Mouse (Mus musculus) adrenal gland, postnatal 14 days (tissue): ENCODE data around the gene Qprt. TPM values are rescaled to one million over a fixed set of nuclear protein-coding genes. Genes with fewer than 3 reads are reported as not detected.

Experiments used
- DNase-seq: peaks from one replicate; pipeline ENCODE4 v3.0.0; 2021; ENCODE audit warnings: mixed read lengths
- long read RNA-seq, 2 experiments: library from polyadenylated mRNA; stranded (forward); transcript quantifications; one replicate each; pipeline ENCODE4 v2.0.0; 2021
- total RNA-seq: library from RNA; stranded (reverse); gene quantifications from 2 replicates; pipeline ENCODE4 v1.2.3, GENCODE M21; 2021

The Qprt gene
- total RNA-seq, result 1.8 and 11.4 TPM in 2 replicates
- long read RNA-seq, experiment 1, result 0 reads
- long read RNA-seq, experiment 2, transcript Qprt-201 (4 exons, 2,050 nt), result major isoform, 6 of 7 reads
- long read RNA-seq, experiment 2, partial matches to known transcripts, result 1 of 7 reads
- long read RNA-seq, experiment 2, other reads (novel, unspliced or antisense), result 0 of 7 reads

DNA sequence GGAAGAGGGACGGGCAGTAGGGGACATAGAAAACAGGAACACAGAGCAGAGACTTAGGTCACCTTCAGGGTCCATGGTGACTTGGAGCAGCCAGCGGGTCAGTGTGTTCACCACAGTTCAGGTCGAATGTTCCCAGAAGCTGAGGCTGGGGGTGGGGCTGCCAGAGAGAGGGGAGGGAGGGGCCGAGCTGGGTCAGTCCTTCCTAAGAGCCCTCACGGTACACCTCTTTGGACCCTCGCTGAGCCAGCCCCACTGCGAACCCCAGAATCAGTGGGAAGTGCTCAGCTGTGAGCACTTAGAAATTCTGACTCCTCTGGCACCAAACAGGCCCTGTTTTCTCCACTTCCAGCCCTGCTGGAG, at the start of gene Qprt:
TSS of gene Qprt (minus strand) at position 316 of the 360 bp plus-strand sequence.
- no peak for DNase-seq

DNA sequence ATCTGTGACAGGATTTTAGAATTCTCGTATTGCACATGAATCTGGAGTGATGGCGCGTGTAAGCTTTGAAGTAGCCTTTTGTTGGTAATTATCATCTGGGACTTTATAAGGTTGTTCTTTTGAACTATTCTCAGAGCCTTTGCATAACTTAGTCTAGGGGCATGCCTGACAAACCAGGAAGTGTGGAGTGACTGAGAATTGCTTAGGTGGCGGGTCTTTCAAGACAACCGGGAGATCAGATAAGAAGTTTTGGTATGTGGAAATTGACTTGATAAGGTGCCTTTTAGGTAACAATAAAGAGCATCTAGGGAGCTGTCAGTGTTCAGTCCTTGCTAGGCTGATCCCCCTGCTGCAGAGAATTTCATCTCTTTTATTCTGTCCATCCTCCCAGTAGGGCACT, 44.5 kb upstream of the Qprt start:
- DNase-seq, result no peak

DNA sequence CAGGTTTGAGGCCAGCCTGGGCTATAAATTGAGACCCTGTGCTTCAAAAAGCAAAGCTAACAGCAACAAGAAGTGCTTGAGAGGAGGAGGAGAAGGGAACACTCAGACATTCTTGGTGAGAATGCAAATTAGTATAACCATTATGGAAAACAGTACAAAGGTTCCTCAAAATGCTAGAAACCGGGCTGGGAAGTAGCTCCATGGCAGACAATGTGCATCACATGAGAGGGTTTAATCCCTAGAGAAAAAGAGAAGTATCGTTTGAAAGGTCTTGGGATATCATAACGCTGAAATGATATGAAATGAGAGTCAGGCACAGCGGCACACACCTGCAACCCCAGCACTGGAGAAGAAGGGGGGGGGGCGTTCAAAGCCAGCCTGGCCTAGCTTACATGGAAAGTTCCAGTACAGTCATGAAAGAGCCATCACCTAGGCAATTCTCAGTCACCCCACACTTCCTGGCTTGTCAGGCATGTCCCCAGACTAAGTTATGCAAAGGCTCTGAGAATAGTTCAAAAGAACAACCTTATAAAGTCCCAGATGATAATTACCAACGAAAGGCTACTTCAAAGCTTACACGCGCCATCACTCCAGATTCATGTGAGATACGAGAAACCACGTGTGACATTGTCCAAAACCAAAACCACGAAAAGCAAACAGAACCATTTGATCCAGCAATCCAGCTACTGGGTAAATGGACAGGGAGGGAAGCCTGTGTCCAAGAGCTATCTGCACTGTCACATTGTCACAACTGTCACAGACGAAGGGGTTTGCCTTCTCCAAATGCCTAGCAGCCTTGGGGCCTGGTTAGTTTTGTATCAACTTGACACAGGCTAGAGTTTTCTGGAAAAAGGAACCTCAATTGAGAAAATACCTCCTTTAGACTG, 43.8 kb upstream of the Qprt start:
- no peak for DNase-seq

GRCm38 (mm10) chr7:127164002-127164401, 42.0 kb upstream of the Qprt start:
- DNase-seq, result no peak

GRCm38 (mm10) chr7:127162546-127162945, 40.5 kb upstream of the Qprt start:
- DNase-seq, result peak; percentile 61

- DNase-seq, result no peak
Measured at GRCm38 (mm10) chr7:127157548-127157947, 35.5 kb upstream of the Qprt start.

- peak; percentile 30 for DNase-seq
Measured at GRCm38 (mm10) chr7:127153477-127153876, 31.5 kb upstream of the Qprt start.

DNA sequence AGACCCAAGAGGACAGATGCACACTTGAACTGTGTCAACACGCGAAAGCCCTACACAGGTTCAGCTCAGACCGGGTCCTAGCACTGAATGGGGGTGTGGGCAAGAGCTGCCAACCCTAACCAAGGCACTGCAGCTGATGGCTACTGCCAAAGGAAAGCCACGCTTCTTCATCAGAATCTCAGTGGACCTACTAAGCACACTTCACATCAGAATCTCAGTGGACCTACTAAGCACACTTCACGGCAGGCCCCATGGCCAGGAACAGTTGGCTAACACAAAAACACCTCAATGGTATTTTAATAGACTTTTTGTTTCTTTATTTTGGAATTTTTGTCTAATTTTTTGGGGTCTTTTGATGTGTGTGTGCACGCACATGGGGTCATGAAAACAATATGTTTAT, 30.4 kb upstream of the Qprt start:
- DNase-seq, result no peak

GRCm38 (mm10) chr7:127147901-127148300, 25.9 kb upstream of the Qprt start:
- DNase-seq, result no peak

- no peak for DNase-seq
Measured at GRCm38 (mm10) chr7:127146267-127146603, 24.2 kb upstream of the Qprt start.

GRCm38 (mm10) chr7:127145387-127146266, 23.6 kb upstream of the Qprt start:
- DNase-seq, result no peak

DNA sequence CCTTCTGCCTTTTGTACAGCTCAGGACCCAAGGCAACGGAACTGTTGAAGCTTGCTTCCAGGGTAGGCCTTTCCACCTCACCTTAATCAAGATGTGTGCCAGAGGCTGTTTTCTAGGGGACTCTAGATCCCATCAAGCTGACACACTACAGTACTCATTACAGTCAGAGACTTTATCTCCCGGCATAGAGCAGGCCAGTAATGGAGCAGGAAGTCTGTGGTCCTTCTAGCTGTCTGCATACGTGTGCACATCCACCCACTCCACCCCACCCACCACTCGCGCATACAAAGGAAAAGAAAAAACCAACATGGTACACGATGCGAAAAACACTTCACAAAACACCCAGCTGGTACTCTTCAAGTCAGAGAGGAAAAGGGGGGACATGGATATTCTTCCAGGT, 22.4 kb upstream of the Qprt start:
- DNase-seq, result no peak

DNA sequence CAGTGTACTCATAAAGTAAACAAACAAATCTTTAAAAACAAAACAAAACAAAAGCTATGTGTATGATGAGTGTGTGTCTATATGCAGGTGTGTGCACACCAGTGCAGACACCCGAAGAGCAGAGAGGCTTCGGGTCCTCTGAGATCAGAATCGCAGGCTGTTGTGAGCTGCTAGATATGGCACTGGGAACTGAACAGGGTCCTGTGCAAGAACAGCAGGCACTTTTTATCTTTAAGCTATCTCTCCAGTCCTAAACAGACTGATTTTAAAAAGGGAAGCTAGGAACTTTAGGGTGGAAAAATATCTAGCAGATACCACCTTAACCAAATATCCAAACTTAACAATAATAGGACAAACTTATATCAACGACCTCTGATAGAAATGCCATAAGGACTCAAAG, 20.6 kb upstream of the Qprt start:
- DNase-seq, result no peak

DNA sequence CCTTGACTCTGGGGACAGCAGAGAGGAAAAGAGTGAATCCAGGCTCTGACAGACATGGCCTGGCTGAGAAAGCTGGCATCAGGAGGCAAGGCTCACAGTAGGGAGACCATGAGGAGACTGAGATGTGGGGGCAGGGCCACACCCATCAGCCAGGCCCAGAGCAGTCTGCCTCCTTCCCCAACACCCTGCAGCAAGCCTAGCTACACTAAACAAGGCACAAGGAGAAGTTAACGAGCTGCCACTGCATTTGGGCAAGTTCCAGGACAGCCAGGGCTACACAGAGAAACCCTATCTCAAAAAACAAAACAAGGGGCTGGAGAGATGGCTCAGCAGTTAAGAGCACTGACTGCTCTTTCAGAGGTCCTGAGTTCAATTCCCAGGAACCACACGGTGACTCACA, 20.2 kb upstream of the Qprt start:
- no peak for DNase-seq

DNA sequence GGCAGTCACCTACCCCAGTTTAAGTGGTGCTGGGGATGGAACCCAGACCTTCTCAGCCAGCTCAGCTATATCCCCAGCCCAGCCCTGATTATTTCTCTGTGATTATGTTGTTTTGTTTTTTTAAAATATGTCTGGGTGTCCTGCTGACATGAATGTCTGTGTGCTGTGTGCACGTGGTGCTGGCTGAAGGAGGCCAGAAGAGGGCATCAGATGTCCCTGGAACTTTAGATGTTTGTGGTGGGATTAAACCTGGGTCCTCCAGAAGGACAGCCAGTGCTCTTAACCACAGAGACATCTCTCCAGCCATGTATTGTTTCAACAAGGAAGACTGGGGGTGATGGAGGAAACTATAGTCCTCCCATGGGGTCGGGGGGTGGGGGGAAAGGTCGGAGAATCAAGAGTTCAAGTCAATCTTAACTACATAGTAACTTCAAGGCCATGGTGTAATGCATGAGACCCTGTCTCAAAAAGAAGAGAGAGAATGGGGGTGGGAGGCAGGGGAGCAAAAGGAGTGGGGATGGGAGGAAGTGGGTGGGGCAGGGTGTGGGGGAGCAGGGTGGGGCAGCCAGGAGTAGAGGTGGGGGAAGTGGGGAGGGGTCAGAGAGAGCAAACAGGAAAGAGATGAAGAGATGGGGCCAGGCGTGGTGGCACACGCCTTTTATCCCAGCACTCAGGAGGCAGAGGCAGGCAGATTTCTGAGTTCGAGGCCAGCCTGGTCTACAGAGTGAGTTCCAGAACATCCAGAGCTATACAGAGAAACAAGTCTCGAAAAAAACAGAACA, 18.8 kb upstream of the Qprt start:
- DNase-seq, result no peak

DNA sequence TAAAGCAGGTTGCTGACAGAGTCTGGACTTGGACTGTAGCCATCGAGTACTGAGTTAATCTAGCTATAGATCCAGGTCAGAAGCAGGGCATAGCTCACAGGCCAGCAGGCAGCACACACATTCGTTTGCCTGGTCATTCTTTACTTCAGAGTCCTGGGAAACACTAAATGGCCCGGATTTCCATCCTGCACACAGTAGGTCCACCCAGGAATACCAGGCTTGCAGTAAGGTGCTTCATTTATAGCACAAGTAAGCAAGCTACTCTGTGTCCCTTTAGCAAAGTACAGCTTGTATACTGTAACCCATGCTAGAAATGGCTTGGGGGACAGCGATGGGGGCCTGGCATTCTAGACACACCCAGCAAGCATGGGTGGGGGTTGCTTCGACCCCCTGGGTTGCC, 17.5 kb upstream of the Qprt start:
- no peak for DNase-seq

DNA sequence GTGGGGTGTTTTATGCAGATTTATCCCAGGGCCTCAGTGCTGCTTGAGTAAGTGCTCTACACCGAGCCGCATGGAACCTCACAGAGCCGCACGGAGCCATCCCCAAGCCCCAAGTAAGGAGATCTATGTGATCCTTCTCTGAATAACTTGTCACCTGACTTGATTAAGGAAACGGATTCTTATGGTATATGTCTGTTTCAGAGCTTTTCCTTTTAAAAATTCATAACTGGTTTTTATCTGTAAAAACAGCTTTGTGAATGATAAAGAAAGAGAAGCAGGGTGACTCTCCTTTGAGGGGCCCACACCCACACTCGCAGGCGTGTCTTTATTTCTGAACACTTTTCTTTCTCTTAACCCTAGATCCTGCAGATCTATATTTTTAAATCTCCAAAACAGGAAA, 17.1 kb upstream of the Qprt start:
- no peak for DNase-seq

GRCm38 (mm10) chr7:127137262-127138017, 15.4 kb upstream of the Qprt start, which contains the start of gene Spn:
Gene Spn, minus strand, starts transcription at chr7:127137823.
- no peak for DNase-seq

GRCm38 (mm10) chr7:127136181-127137071, 14.4 kb upstream of the Qprt start:
- no peak for DNase-seq

GRCm38 (mm10) chr7:127134821-127135447, 12.9 kb upstream of the Qprt start:
- DNase-seq, result no peak
